Comparison of ENCODE assay signal across 16 mouse cellular contexts in the genomic region with DNA sequence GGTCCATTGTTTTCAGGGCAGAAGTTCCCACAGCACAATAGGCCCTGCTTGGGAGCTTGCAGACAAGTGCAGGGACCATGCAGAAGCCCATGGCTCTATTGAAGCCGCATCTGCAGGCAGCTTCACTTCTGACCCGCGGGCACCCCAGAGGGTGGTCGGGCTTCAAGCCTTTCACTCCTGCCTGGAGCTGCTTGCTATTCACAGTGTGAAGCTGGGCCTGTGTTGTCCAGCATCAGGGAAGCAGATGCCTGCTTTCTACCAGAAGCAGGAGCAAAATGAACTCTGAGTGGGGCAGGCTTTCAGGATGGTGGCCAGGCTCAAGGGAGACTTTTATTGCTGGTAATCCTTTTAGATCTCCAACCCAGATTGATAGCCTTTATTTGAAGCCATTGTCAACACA.
DNase-seq lines count a peak whose midpoint lies in the region; ATAC-seq lines count a peak whose summit lies in the region.
"Had no signal": no experiment of that assay in that cellular context is flagged by ENCODE, and none has a peak within 500 bp of the region (broad histone marks: within the 10 kb centered on the region; RNA-seq: fewer than 3 reads in every experiment).

No protein-coding gene starts in this region.

- peak; percentile 82 for DNase-seq in embryo, embryonic 10.5 days (ENCODE audit: low spot score)
- DNase-seq in neural tube, embryonic 10.5 days (ENCODE audit: extremely low spot score, low spot score), result peak; percentile 58
- DNase-seq in MN1 (ENCODE audit: low spot score), result no peak
- no peak for DNase-seq in ovary, postnatal 14 days (ENCODE audit: low spot score)
- no peak for DNase-seq in ovary, adult 18-20 months (ENCODE audit: low spot score)
- no peak for DNase-seq in adrenal gland, postnatal 14 days
- DNase-seq: adrenal gland, adult 2 months; gastrocnemius, postnatal 14 days; heart, postnatal 10 days; kidney, adult 9 months; layer of hippocampus, postnatal 36 days; liver had no signal

- no peak overlapping the region for H3K4me2 ChIP-seq in forebrain, embryonic 12.5 days
- H3K4me2 ChIP-seq in hindbrain, embryonic 16.5 days (ENCODE audit: low read length), result no peak overlapping the region

- H3K4me3 ChIP-seq in forebrain, embryonic 12.5 days (replicated peaks), result no peak overlapping the region
- H3K4me3 ChIP-seq in hindbrain, embryonic 16.5 days (ENCODE audit: low read length), result no peak overlapping the region

- H3K9me3 ChIP-seq in forebrain, embryonic 12.5 days, result no peaks in the 10 kb centered on the region
- H3K9me3 ChIP-seq in hindbrain, embryonic 16.5 days (ENCODE audit: control insufficient read depth, low read length), result no peaks in the 10 kb centered on the region; the same call in 1 of the 2 replicates

- peak; percentile 57; the same call in 1 of the 2 replicates for ATAC-seq in forebrain, embryonic 12.5 days (ENCODE audit: low FRiP score)
- peak; percentile 65; the same call in 1 of the 2 replicates for ATAC-seq in hindbrain, embryonic 16.5 days
- ATAC-seq: Patski had no signal

- H3K36me3 ChIP-seq in forebrain, embryonic 12.5 days (replicated peaks), result no peaks in the 10 kb centered on the region
- H3K36me3 ChIP-seq in hindbrain, embryonic 16.5 days (ENCODE audit: control insufficient read depth, insufficient read depth, low read length), result no peaks in the 10 kb centered on the region

- peaks cover 17% of the 10 kb centered on the region for H3K4me1 ChIP-seq in forebrain, embryonic 12.5 days
- H3K4me1 ChIP-seq in hindbrain, embryonic 16.5 days (ENCODE audit: control insufficient read depth, insufficient read depth, low read depth, low read length), result peaks cover 7% of the 10 kb centered on the region; the same call in 1 of the 2 replicates

- peaks cover 80% of the 10 kb centered on the region for H3K27me3 ChIP-seq in forebrain, embryonic 12.5 days
- H3K27me3 ChIP-seq in hindbrain, embryonic 16.5 days (replicated peaks; ENCODE audit: control insufficient read depth, insufficient read depth, low read length), result no peaks in the 10 kb centered on the region
- H3K27me3 ChIP-seq: Patski had no signal

- 3% methylated on average over 4 of the region's 4 CpGs for WGBS in forebrain, embryonic 12.5 days
- 4% methylated on average over 4 of the region's 4 CpGs for WGBS in hindbrain, embryonic 16.5 days

- H3K27ac ChIP-seq in forebrain, embryonic 12.5 days, result no peak overlapping the region
- no peak overlapping the region for H3K27ac ChIP-seq in hindbrain, embryonic 16.5 days (ENCODE audit: low read depth, low read length)
- H3K27ac ChIP-seq: stomach, postnatal 0 days had no signal

- no peak overlapping the region for H3K9ac ChIP-seq in forebrain, embryonic 12.5 days
- H3K9ac ChIP-seq in hindbrain, embryonic 16.5 days (ENCODE audit: low read depth, low read length), result no peak overlapping the region

Comparison
In these comparisons a context has a peak if more than half of its experiments do, and no peak if none do; other contexts are left out.
1. DNase-seq: peak in embryo, embryonic 10.5 days (single experiment) and neural tube, embryonic 10.5 days (single experiment); none in MN1 (single experiment), ovary, postnatal 14 days (single experiment), ovary, adult 18-20 months (single experiment) and adrenal gland, postnatal 14 days (single experiment).